In genomic region chr7:40214395-40214794, GRCm38 (mm10) we compare ENCODE assay signal across 24 mouse cellular contexts.
A peak's percentile ranks its signal among the peaks of the same experiment; 100 is the strongest.
DNase-seq lines count a peak whose midpoint lies in the region; ATAC-seq and TF ChIP-seq lines count a peak whose summit lies in the region.
"Had no signal": no experiment of that assay in that cellular context is flagged by ENCODE, and none has a peak within 500 bp of the region (broad histone marks: within the 10 kb centered on the region; RNA-seq: fewer than 3 reads in every experiment).

No protein-coding gene starts in this region.

- no peak for DNase-seq in kidney, adult 9 months
- DNase-seq in neural tube, embryonic 10.5 days (ENCODE audit: extremely low spot score, low spot score): no peak
- peak; percentile 38 for DNase-seq in retina, embryonic 14.5 days (ENCODE audit: low spot score)
- no peak for DNase-seq in midbrain, postnatal 0 days (ENCODE audit: low spot score)
- DNase-seq: adrenal gland, adult 2 months; adrenal gland, postnatal 14 days; cerebellum, adult 11 months; cerebellum, adult 2 months; cerebellum, postnatal 10 days; cerebellum, postnatal 36 days; embryo, embryonic 11 days; gastrocnemius, postnatal 25 days had no signal

- no peak overlapping the region for H3K9ac ChIP-seq in kidney, embryonic 16.5 days (replicated peaks; ENCODE audit: low read length)
- no peak overlapping the region for H3K9ac ChIP-seq in neural tube, embryonic 13.5 days
- H3K9ac ChIP-seq in midbrain, postnatal 0 days (replicated peaks; ENCODE audit: low read length, poor library complexity, severe bottlenecking): no peak overlapping the region
- H3K9ac ChIP-seq: embryonic facial prominence, embryonic 13.5 days; forebrain, embryonic 12.5 days; forebrain, embryonic 15.5 days; heart, embryonic 12.5 days; heart, embryonic 15.5 days; hindbrain, embryonic 13.5 days had no signal

- no peaks in the 10 kb centered on the region for H3K27me3 ChIP-seq in kidney, embryonic 16.5 days (ENCODE audit: insufficient read depth, low read length)
- no peaks in the 10 kb centered on the region for H3K27me3 ChIP-seq in neural tube, embryonic 13.5 days
- H3K27me3 ChIP-seq in midbrain, postnatal 0 days (ENCODE audit: insufficient read depth, low read length): no peaks in the 10 kb centered on the region
- H3K27me3 ChIP-seq: embryonic facial prominence, embryonic 13.5 days; forebrain, embryonic 12.5 days; forebrain, embryonic 15.5 days; heart, embryonic 12.5 days; heart, embryonic 15.5 days; hindbrain, embryonic 13.5 days had no signal

- TF ChIP-seq CTCF in midbrain, postnatal 0 days (IDR thresholded peaks at IDR 0.05): no peak

- no peaks in the 10 kb centered on the region for H3K36me3 ChIP-seq in kidney, embryonic 16.5 days (ENCODE audit: insufficient read depth, low read length)
- H3K36me3 ChIP-seq in neural tube, embryonic 13.5 days: no peaks in the 10 kb centered on the region
- H3K36me3 ChIP-seq in midbrain, postnatal 0 days (ENCODE audit: insufficient read depth, low read length): no peaks in the 10 kb centered on the region
- H3K36me3 ChIP-seq: embryonic facial prominence, embryonic 10.5 days; embryonic facial prominence, embryonic 13.5 days; forebrain, embryonic 12.5 days; forebrain, embryonic 15.5 days; heart, embryonic 12.5 days; heart, embryonic 15.5 days; hindbrain, embryonic 10.5 days; hindbrain, embryonic 13.5 days had no signal

- WGBS in kidney, embryonic 16.5 days: 31% methylated on average over 4 of the region's 4 CpGs
- 56% methylated on average over 4 of the region's 4 CpGs for WGBS in neural tube, embryonic 13.5 days
- WGBS in midbrain, postnatal 0 days: 41% methylated on average over 4 of the region's 4 CpGs

- H3K4me2 ChIP-seq in kidney, embryonic 16.5 days (replicated peaks; ENCODE audit: low read depth, low read length): no peak overlapping the region
- H3K4me2 ChIP-seq in neural tube, embryonic 13.5 days: no peak overlapping the region
- H3K4me2 ChIP-seq in midbrain, postnatal 0 days (ENCODE audit: low read depth, low read length, poor library complexity, severe bottlenecking): no peak overlapping the region
- H3K4me2 ChIP-seq: embryonic facial prominence, embryonic 13.5 days; forebrain, embryonic 12.5 days; forebrain, embryonic 15.5 days; heart, embryonic 12.5 days; heart, embryonic 15.5 days; hindbrain, embryonic 13.5 days had no signal

- no peaks in the 10 kb centered on the region for H3K9me3 ChIP-seq in kidney, embryonic 16.5 days (ENCODE audit: low read length)
- no peaks in the 10 kb centered on the region for H3K9me3 ChIP-seq in neural tube, embryonic 13.5 days
- H3K9me3 ChIP-seq in midbrain, postnatal 0 days (ENCODE audit: low read length): no peaks in the 10 kb centered on the region
- H3K9me3 ChIP-seq: embryonic facial prominence, embryonic 10.5 days; embryonic facial prominence, embryonic 13.5 days; forebrain, embryonic 12.5 days; forebrain, embryonic 15.5 days; heart, embryonic 12.5 days; heart, embryonic 15.5 days; hindbrain, embryonic 10.5 days; hindbrain, embryonic 13.5 days had no signal

- H3K4me3 ChIP-seq in kidney, embryonic 16.5 days (ENCODE audit: low read length): no peak overlapping the region
- H3K4me3 ChIP-seq in neural tube, embryonic 13.5 days: no peak overlapping the region
- no peak overlapping the region for H3K4me3 ChIP-seq in midbrain, postnatal 0 days (ENCODE audit: low read depth, low read length)
- H3K4me3 ChIP-seq: embryonic facial prominence, embryonic 10.5 days; embryonic facial prominence, embryonic 13.5 days; erythroblast, embryonic 14.5 days; forebrain, embryonic 12.5 days; forebrain, embryonic 15.5 days; heart, embryonic 12.5 days; heart, embryonic 15.5 days; hindbrain, embryonic 10.5 days; hindbrain, embryonic 13.5 days had no signal

- ATAC-seq in kidney, embryonic 16.5 days (ENCODE audit: low FRiP score, low TSS enrichment): peak; percentile 68; the same call in 1 of the 2 replicates
- 0 out of 2 replicates have a peak, but pooled peaks have one; percentile 40 for ATAC-seq in neural tube, embryonic 13.5 days (ENCODE audit: low read depth)
- ATAC-seq in midbrain, postnatal 0 days (ENCODE audit: low FRiP score): no peak
- ATAC-seq: CD4-positive, CD25-positive, alpha-beta regulatory T cell, adult 4 months; forebrain, embryonic 15.5 days had no signal

- H3K4me1 ChIP-seq in kidney, embryonic 16.5 days (ENCODE audit: insufficient read depth, low read length): 0 out of 2 replicates have a peak, but pooled peaks cover 4% of the 10 kb centered on the region
- no peaks in the 10 kb centered on the region for H3K4me1 ChIP-seq in neural tube, embryonic 13.5 days (replicated peaks)
- no peaks in the 10 kb centered on the region for H3K4me1 ChIP-seq in midbrain, postnatal 0 days (ENCODE audit: insufficient read depth, low read length)
- H3K4me1 ChIP-seq: embryonic facial prominence, embryonic 10.5 days; embryonic facial prominence, embryonic 13.5 days; forebrain, embryonic 12.5 days; forebrain, embryonic 15.5 days; heart, embryonic 12.5 days; heart, embryonic 15.5 days; hindbrain, embryonic 10.5 days; hindbrain, embryonic 13.5 days had no signal

- H3K27ac ChIP-seq in kidney, embryonic 16.5 days (ENCODE audit: low read length): no peak overlapping the region
- no peak overlapping the region for H3K27ac ChIP-seq in neural tube, embryonic 13.5 days (replicated peaks)
- no peak overlapping the region for H3K27ac ChIP-seq in midbrain, postnatal 0 days (ENCODE audit: low read depth, low read length)
- H3K27ac ChIP-seq: embryonic facial prominence, embryonic 10.5 days; embryonic facial prominence, embryonic 13.5 days; forebrain, embryonic 12.5 days; forebrain, embryonic 15.5 days; heart, embryonic 15.5 days; hindbrain, embryonic 10.5 days; hindbrain, embryonic 13.5 days had no signal
